ENCODE assay signal across 8 mouse cellular contexts in the genomic region with DNA sequence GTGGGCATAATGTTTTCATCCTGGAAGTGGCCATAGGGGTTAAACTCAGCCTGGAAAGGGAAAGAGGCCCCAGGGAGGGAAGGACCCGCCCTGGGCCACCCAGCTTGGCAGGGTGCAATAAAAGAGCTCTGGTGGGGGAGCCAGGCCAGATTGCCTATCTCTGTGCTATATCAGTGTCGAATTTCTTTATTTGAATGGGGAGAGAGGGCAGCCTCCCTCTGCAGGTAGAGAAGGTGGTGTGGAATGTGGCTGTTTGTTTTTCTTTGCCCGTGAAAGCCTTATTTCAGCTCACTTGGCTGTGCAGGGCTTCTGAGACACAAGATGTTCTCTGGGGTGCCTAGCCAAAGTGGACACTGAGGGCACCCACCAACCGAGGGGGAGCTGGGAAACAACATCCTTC. TPM values are rescaled to one million over a fixed set of nuclear protein-coding genes. Genes with fewer than 3 reads are reported as not detected.
DNase-seq lines count a peak whose midpoint lies in the region; ATAC-seq and TF ChIP-seq lines count a peak whose summit lies in the region.

No protein-coding gene starts in this region.

- WGBS in hindbrain, embryonic 14.5 days: 0% methylated on average over 4 of the region's 4 CpGs
- 3% methylated on average over 4 of the region's 4 CpGs for WGBS in liver, embryonic 15.5 days (ENCODE audit: insufficient replicate concordance)

- no peaks in the 10 kb centered on the region for H3K9me3 ChIP-seq in ES-E14 (ENCODE audit: control insufficient read depth, insufficient read depth, low read depth, low read length)
- H3K9me3 ChIP-seq in hindbrain, embryonic 14.5 days (ENCODE audit: control insufficient read depth, low read length): no peaks in the 10 kb centered on the region
- H3K9me3 ChIP-seq in liver, embryonic 15.5 days (replicated peaks): no peaks in the 10 kb centered on the region

- H3K9ac ChIP-seq in ES-E14 (ENCODE audit: insufficient read depth, low read depth, low read length, poor library complexity, severe bottlenecking): peak overlapping the region; percentile 80
- peak overlapping the region; percentile 80 for H3K9ac ChIP-seq in hindbrain, embryonic 14.5 days
- H3K9ac ChIP-seq in liver, embryonic 15.5 days: peak overlapping the region; percentile 71

- peak overlapping the region; percentile 87 for H3K27ac ChIP-seq in ES-E14 (ENCODE audit: insufficient read depth, low read depth, low read length, poor library complexity, severe bottlenecking)
- H3K27ac ChIP-seq in hindbrain, embryonic 14.5 days: peak overlapping the region; percentile 96
- H3K27ac ChIP-seq in liver, embryonic 15.5 days (replicated peaks): peak overlapping the region; percentile 90

- peak overlapping the region; percentile 71 to 76 for H3K4me3 ChIP-seq in ES-E14 (ENCODE audit: insufficient read depth in 1 of 2, low read depth in 1 of 2, low read length in 2 of 2, poor library complexity in 1 of 2, severe bottlenecking in 1 of 2)
- no peak overlapping the region for H3K4me3 ChIP-seq in hindbrain, embryonic 14.5 days (replicated peaks; ENCODE audit: low read length)
- peak overlapping the region; percentile 69 for H3K4me3 ChIP-seq in liver, embryonic 15.5 days (replicated peaks)

- H3K36me3 ChIP-seq in ES-E14 (ENCODE audit: control insufficient read depth, insufficient read depth, low read length, poor library complexity, severe bottlenecking): no peaks in the 10 kb centered on the region
- no peaks in the 10 kb centered on the region for H3K36me3 ChIP-seq in hindbrain, embryonic 14.5 days (replicated peaks; ENCODE audit: control insufficient read depth, insufficient read depth)
- no peaks in the 10 kb centered on the region for H3K36me3 ChIP-seq in liver, embryonic 15.5 days (replicated peaks)

- in situ Hi-C loops in ES-E14 (cut with MboI; ENCODE audit: low sequenced_read_pairs in 2 of 2, unreplicated experiment in 2 of 2): no loop called here

- no peaks in the 10 kb centered on the region for H3K27me3 ChIP-seq in hindbrain, embryonic 14.5 days (ENCODE audit: control insufficient read depth, insufficient read depth, low read length)
- H3K27me3 ChIP-seq in liver, embryonic 15.5 days: no peaks in the 10 kb centered on the region

- H3K4me2 ChIP-seq in hindbrain, embryonic 14.5 days (replicated peaks): peak overlapping the region; percentile 91
- peak overlapping the region; percentile 93 for H3K4me2 ChIP-seq in liver, embryonic 15.5 days

- peaks cover 2 to 17% of the 10 kb centered on the region in 2 experiments; a peak in 3 of 4 replicates for H3K4me1 ChIP-seq in ES-E14 (ENCODE audit: control insufficient read depth in 2 of 2, insufficient read depth in 2 of 2, low read length in 2 of 2, poor library complexity in 1 of 2)
- peaks cover 62% of the 10 kb centered on the region for H3K4me1 ChIP-seq in hindbrain, embryonic 14.5 days (replicated peaks; ENCODE audit: control insufficient read depth, insufficient read depth, low read length)
- peaks cover 81% of the 10 kb centered on the region for H3K4me1 ChIP-seq in liver, embryonic 15.5 days (replicated peaks)

- no peak for ATAC-seq in hindbrain, embryonic 14.5 days (ENCODE audit: low FRiP score)
- ATAC-seq in liver, embryonic 15.5 days (ENCODE audit: insufficient read depth): no peak

- peak; percentile 87 for DNase-seq in heart, adult 11 months
- DNase-seq in heart, adult 9 months (ENCODE audit: low spot score in 2 of 2): no peak
- no peak for DNase-seq in ES-E14 (ENCODE audit: low read depth, low spot score)
- no peak for DNase-seq in hindbrain, embryonic 14.5 days (ENCODE audit: low spot score)
- no peak for DNase-seq in cerebellum, adult 11-12 months
- no peak for DNase-seq in ovary, adult 18-20 months (ENCODE audit: low spot score)
- DNase-seq in ovary, postnatal 14 days (ENCODE audit: low spot score): no peak

TF ChIP-seq in ES-E14, 5 proteins besides CTCF, POLR2A, EP300 and RAD21:
- TF ChIP-seq CHD2 (IDR thresholded peaks at IDR 0.05; ENCODE audit: low read depth, low read length) (no peak), ZC3H11A (IDR thresholded peaks at IDR 0.05; ENCODE audit: borderline replicate concordance, low read depth, low read length) (no peak), HCFC1 (IDR thresholded peaks at IDR 0.05; ENCODE audit: borderline replicate concordance, insufficient read depth, low read length) (no peak), ZNF384 (IDR thresholded peaks at IDR 0.05; ENCODE audit: low read depth, low read length) (no peak), MAFK (IDR thresholded peaks at IDR 0.05; ENCODE audit: insufficient read depth, low read depth, low read length) (no peak)

RNA-seq across cellular contexts. Expression of a gene that starts 8.8 kb away (rescaled TPM):
- total RNA-seq in ES-E14 (2012; rRNA removed): 15.5 and 21.0 TPM in 2 replicates
- 34.1 and 39.1 TPM in 2 replicates for polyA plus RNA-seq in hindbrain, embryonic 14.5 days (2014; fragmentation: Nextera tagmentation; extraction: Ambion mirVana)
- 3.8 and 4.6 TPM in 2 replicates for polyA plus RNA-seq in liver, embryonic 15.5 days (2015; fragmentation: Nextera tagmentation; extraction: Ambion mirVana)
